Mouse (Mus musculus): Measurements from ENCODE around the gene Gfod1. TPM values are rescaled to one million over a fixed set of nuclear protein-coding genes. Genes with fewer than 3 reads are reported as not detected.

Gfod1 gene
- total RNA-seq, 2 experiments from 2014 or later = 4.3 to 5.9 TPM

- DNase-seq = no peak
- intact Hi-C loops (cut with DNase I) = no loop called here
Observed at GRCm38 (mm10) chr13:43268539-43269327, 35.2 kb downstream of the Gfod1 start.

- DNase-seq = no peak
- intact Hi-C loops (cut with DNase I) = no loop called here
Observed at GRCm38 (mm10) chr13:43267902-43268301, 36.1 kb downstream of the Gfod1 start.

- DNase-seq = no peak
- intact Hi-C loops (cut with DNase I) = no loop called here
Observed at GRCm38 (mm10) chr13:43267216-43267615, 36.8 kb downstream of the Gfod1 start.

- intact Hi-C loops (cut with DNase I) = no loop called here
- DNase-seq = no peak
Observed at GRCm38 (mm10) chr13:43266333-43266732, 37.6 kb downstream of the Gfod1 start.

GRCm38 (mm10) chr13:43265116-43265515 is 38.9 kb downstream of the Gfod1 start:
- DNase-seq = no peak
- intact Hi-C loops (cut with DNase I) = no loop called here

- DNase-seq = no peak
- intact Hi-C loops (cut with DNase I) = no loop called here
Observed at GRCm38 (mm10) chr13:43263646-43264045, 40.3 kb downstream of the Gfod1 start.

- intact Hi-C loops (cut with DNase I) = no loop called here
- no peak for DNase-seq
Observed at GRCm38 (mm10) chr13:43262114-43262739, 41.7 kb downstream of the Gfod1 start.

GRCm38 (mm10) chr13:43261287-43261686 is 42.7 kb downstream of the Gfod1 start:
- intact Hi-C loops (cut with DNase I) = no loop called here
- DNase-seq = no peak

- DNase-seq = no peak
- intact Hi-C loops (cut with DNase I) = no loop called here
Observed at GRCm38 (mm10) chr13:43260731-43261130, 43.2 kb downstream of the Gfod1 start.

GRCm38 (mm10) chr13:43256447-43256846 is 47.5 kb downstream of the Gfod1 start:
- intact Hi-C loops (cut with DNase I) = no loop called here
- no peak for DNase-seq

GRCm38 (mm10) chr13:43253526-43253925 is 50.4 kb downstream of the Gfod1 start:
- intact Hi-C loops (cut with DNase I) = no loop called here
- no peak for DNase-seq

- no peak for DNase-seq
Observed at GRCm38 (mm10) chr13:43252105-43252790, 51.7 kb downstream of the Gfod1 start.

GRCm38 (mm10) chr13:43251391-43251790 is 52.6 kb downstream of the Gfod1 start:
- no peak for DNase-seq
- intact Hi-C loops (cut with DNase I) = no loop called here

More at GRCm38 (mm10) chr13:43252105-43252790, 51.7 kb downstream of the Gfod1 start:
- intact Hi-C loops (cut with DNase I) = no loop called here

GRCm38 (mm10) chr13:43250653-43251052 is 53.3 kb downstream of the Gfod1 start:
- DNase-seq = no peak
- intact Hi-C loops (cut with DNase I) = no loop called here

GRCm38 (mm10) chr13:43250106-43250505 is 53.9 kb downstream of the Gfod1 start:
- no peak for DNase-seq
- intact Hi-C loops (cut with DNase I) = no loop called here

- intact Hi-C loops (cut with DNase I) = no loop called here
- DNase-seq = no peak
Observed at GRCm38 (mm10) chr13:43248381-43248780, 55.6 kb downstream of the Gfod1 start.

- intact Hi-C loops (cut with DNase I) = no loop called here
- no peak for DNase-seq
Observed at GRCm38 (mm10) chr13:43246876-43247275, 57.1 kb downstream of the Gfod1 start.

- intact Hi-C loops (cut with DNase I) = no loop called here
Observed at GRCm38 (mm10) chr13:43243793-43244192, 60.2 kb downstream of the Gfod1 start.

GRCm38 (mm10) chr13:43243240-43243639 is 60.7 kb downstream of the Gfod1 start:
- DNase-seq = no peak
- intact Hi-C loops (cut with DNase I) = no loop called here

More at GRCm38 (mm10) chr13:43243793-43244192, 60.2 kb downstream of the Gfod1 start:
- DNase-seq = no peak

GRCm38 (mm10) chr13:43241750-43242149 is 62.2 kb downstream of the Gfod1 start:
- intact Hi-C loops (cut with DNase I) = no loop called here
- DNase-seq = no peak

GRCm38 (mm10) chr13:43241069-43241468 is 62.9 kb downstream of the Gfod1 start:
- intact Hi-C loops (cut with DNase I) = no loop called here
- DNase-seq = no peak

Measured in gastrocnemius, postnatal 36 days (tissue).